Mouse (Mus musculus) NIH3T3 (cell line): ENCODE measurements at regions not wholly inside any gene's neighbourhood (a gene's known extent, or its start where the extent isn't known, plus 50 kb on each side); places are given as distances from the start of the nearest gene placed in this dataset.
A peak's percentile ranks its signal among the peaks of the same experiment; 100 is the strongest.

ENCODE experiments used
- DNase-seq: peaks from one replicate; pipeline ENCODE4 v3.0.0-alpha.2; 2012; ENCODE audit warnings: low read depth

GRCm38 (mm10) chr4:9033106-9033642, 794.3 kb upstream of the Car8 start:
- DNase-seq: no peak

GRCm38 (mm10) chr4:9031634-9032033, 792.8 kb upstream of the Car8 start:
- no peak for DNase-seq

- peak; percentile 2 for DNase-seq
Observed at GRCm38 (mm10) chr4:9028946-9029345, 790.1 kb upstream of the Car8 start.

- DNase-seq: peak; percentile 32
Observed at GRCm38 (mm10) chr4:9028475-9028874, 789.6 kb upstream of the Car8 start.

- peak; percentile 78 for DNase-seq
Observed at GRCm38 (mm10) chr4:9027798-9028404, 789.1 kb upstream of the Car8 start.

- no peak for DNase-seq
Observed at GRCm38 (mm10) chr4:9027383-9027782, 788.5 kb upstream of the Car8 start.

- DNase-seq: no peak
Observed at GRCm38 (mm10) chr4:9026841-9027240, 788.0 kb upstream of the Car8 start.

GRCm38 (mm10) chr4:9025821-9026470, 787.1 kb upstream of the Car8 start:
- DNase-seq: no peak

GRCm38 (mm10) chr4:9024216-9024925, 785.5 kb upstream of the Car8 start:
- peak; percentile 14 for DNase-seq

- no peak for DNase-seq
Observed at GRCm38 (mm10) chr4:9019241-9020110, 780.6 kb upstream of the Car8 start.

GRCm38 (mm10) chr4:9018236-9018635, 779.4 kb upstream of the Car8 start:
- no peak for DNase-seq

- no peak for DNase-seq
Observed at GRCm38 (mm10) chr4:9016504-9017040, 777.7 kb upstream of the Car8 start.

GRCm38 (mm10) chr4:9015528-9016503, 777.0 kb upstream of the Car8 start:
- DNase-seq: no peak

GRCm38 (mm10) chr4:9014986-9015385, 776.1 kb upstream of the Car8 start:
- DNase-seq: no peak

GRCm38 (mm10) chr4:9012787-9013186, 773.9 kb upstream of the Car8 start:
- no peak for DNase-seq

GRCm38 (mm10) chr4:9011952-9012351, 773.1 kb upstream of the Car8 start:
- DNase-seq: no peak

GRCm38 (mm10) chr4:9011129-9011518, 772.3 kb upstream of the Car8 start:
- DNase-seq: no peak

GRCm38 (mm10) chr4:9010381-9011128, 771.7 kb upstream of the Car8 start:
- no peak for DNase-seq

- DNase-seq: no peak
Observed at GRCm38 (mm10) chr4:9009656-9010055, 770.8 kb upstream of the Car8 start.
